19 mouse cellular contexts compared by ENCODE assay signal in genomic region chr19:17554571-17554970, GRCm38 (mm10).
"Had no signal": no experiment of that assay in that cellular context is flagged by ENCODE, and none has a peak within 500 bp of the region (broad histone marks: within the 10 kb centered on the region; RNA-seq: fewer than 3 reads in every experiment).

No protein-coding gene starts in this region.

- H3K9ac ChIP-seq: forebrain, postnatal 0 days; heart, embryonic 13.5 days; heart, embryonic 15.5 days; hindbrain, embryonic 13.5 days; hindbrain, embryonic 15.5 days; limb, embryonic 12.5 days; liver, embryonic 13.5 days; liver, embryonic 15.5 days; liver, postnatal 0 days had no signal

- ATAC-seq: hindbrain, postnatal 0 days; intestine, embryonic 16.5 days; liver, postnatal 0 days had no signal

- H3K27ac ChIP-seq: gastrocnemius, adult 2 months; heart, adult 2 months; heart, embryonic 13.5 days; heart, embryonic 15.5 days; hindbrain, embryonic 13.5 days; hindbrain, embryonic 15.5 days; hindbrain, postnatal 0 days; limb, embryonic 12.5 days; liver, embryonic 13.5 days; liver, embryonic 15.5 days had no signal

- H3K4me2 ChIP-seq: heart, embryonic 11.5 days; heart, embryonic 13.5 days; heart, embryonic 15.5 days; hindbrain, embryonic 13.5 days; hindbrain, embryonic 15.5 days; limb, embryonic 12.5 days; liver, embryonic 11.5 days; liver, embryonic 13.5 days; liver, embryonic 15.5 days had no signal

- H3K4me3 ChIP-seq: gastrocnemius, adult 2 months; heart, adult 2 months; heart, embryonic 13.5 days; heart, embryonic 15.5 days; hindbrain, embryonic 13.5 days; hindbrain, embryonic 15.5 days; limb, embryonic 12.5 days; liver, embryonic 13.5 days; liver, embryonic 15.5 days had no signal

- H3K27me3 ChIP-seq: heart, embryonic 13.5 days; heart, embryonic 15.5 days; hindbrain, embryonic 13.5 days; hindbrain, embryonic 15.5 days; limb, embryonic 12.5 days; liver, embryonic 13.5 days; liver, embryonic 15.5 days had no signal

- H3K36me3 ChIP-seq: heart, embryonic 13.5 days; heart, embryonic 15.5 days; hindbrain, embryonic 13.5 days; hindbrain, embryonic 15.5 days; limb, embryonic 12.5 days; liver, embryonic 13.5 days; liver, embryonic 15.5 days had no signal

- H3K9me3 ChIP-seq: heart, embryonic 13.5 days; heart, embryonic 15.5 days; hindbrain, embryonic 13.5 days; hindbrain, embryonic 15.5 days; limb, embryonic 12.5 days; liver, embryonic 13.5 days; liver, embryonic 15.5 days had no signal

- DNase-seq: heart, postnatal 36 days; layer of hippocampus, adult 9-11 months; layer of hippocampus, postnatal 36 days; liver; liver, embryonic 13.5 days; liver, postnatal 0 days had no signal

- H3K4me1 ChIP-seq: heart, embryonic 13.5 days; heart, embryonic 15.5 days; hindbrain, embryonic 13.5 days; hindbrain, embryonic 15.5 days; limb, embryonic 12.5 days; liver, embryonic 13.5 days; liver, embryonic 15.5 days had no signal
